Mouse (Mus musculus) left cerebral cortex, adult 6 months (tissue): ENCODE results near the gene Cma1. TPM values are rescaled to one million over a fixed set of nuclear protein-coding genes. Genes with fewer than 3 reads are reported as not detected.

Experiments used
- long read RNA-seq, 2 experiments: library from polyadenylated mRNA; unstranded; transcript quantifications; one replicate each; pipeline ENCODE4 v2.0.0; 2019 to 2020
- polyA plus RNA-seq: library from polyadenylated mRNA; unstranded; fragments of <200 nt; fragmentation: Nextera tagmentation; gene quantifications from 2 replicates; pipeline ENCODE4 v1.2.3, GENCODE M21; 2021

The Cma1 gene
- not detected in 2 replicates for polyA plus RNA-seq
- long read RNA-seq, experiment 1: 0 reads
- long read RNA-seq, experiment 2: 0 reads

GRCm38 (mm10) chr14:55944575-55944974 is at the start of gene Cma1:
Gene Cma1, minus strand, starts transcription at chr14:55944675.

GRCm38 (mm10) chr14:55950346-55951030 is 6.0 kb upstream of the Cma1 start, which contains the start of gene Cma2:
Gene Cma2, plus strand, starts transcription at chr14:55950980.

GRCm38 (mm10) chr14:55899701-55900413 is 44.6 kb downstream of the Cma1 start, which contains the start of gene Sdr39u1:
Gene Sdr39u1, minus strand, starts transcription at chr14:55900293.

Other genes with a start within 250 kb of the Cma1 start
- gene Tgm1, start 230.7 kb downstream of the Cma1 start, polyA plus RNA-seq: not detected in 2 replicates
- gene Rabggta, start 222.4 kb downstream of the Cma1 start, polyA plus RNA-seq: 37.3 and 41.7 TPM in 2 replicates
- gene Dhrs1, start 199.0 kb downstream of the Cma1 start, polyA plus RNA-seq: 121 and 123 TPM in 2 replicates
- 7.6 and 7.7 TPM in 2 replicates for gene Nop9, start 199.0 kb downstream of the Cma1 start, polyA plus RNA-seq
- gene Cideb, start 186.2 kb downstream of the Cma1 start, polyA plus RNA-seq: 4.6 and 5.6 TPM in 2 replicates
- 0.40 and 0.45 TPM in 2 replicates for gene Ltb4r2, start 183.2 kb downstream of the Cma1 start, polyA plus RNA-seq
- not detected in 2 replicates for gene Ltb4r1, start 178.7 kb downstream of the Cma1 start, polyA plus RNA-seq
- 1.2 and 2.1 TPM in 2 replicates for gene Adcy4, start 160.6 kb downstream of the Cma1 start, polyA plus RNA-seq
- gene Ripk3, start 155.8 kb downstream of the Cma1 start, polyA plus RNA-seq: 0.34 TPM in 1 of 2 replicates, not detected in the other
- 0.15 and 0.23 TPM in 2 replicates for gene Nfatc4, start 121.5 kb downstream of the Cma1 start, polyA plus RNA-seq
- gene Nynrin, start 90.7 kb downstream of the Cma1 start, polyA plus RNA-seq: 0.48 and 0.84 TPM in 2 replicates
- gene Cbln3, start 60.3 kb downstream of the Cma1 start, polyA plus RNA-seq: 0.06 and 0.11 TPM in 2 replicates
- gene Khnyn, start 59.7 kb downstream of the Cma1 start, polyA plus RNA-seq: 2.4 and 2.6 TPM in 2 replicates
- 189 and 204 TPM in 2 replicates for gene Sdr39u1, start 44.4 kb downstream of the Cma1 start, polyA plus RNA-seq
- not detected in 2 replicates for gene Cma2, start 6.3 kb upstream of the Cma1 start, polyA plus RNA-seq
- not detected in 2 replicates for gene Mcpt1, start 73.3 kb upstream of the Cma1 start, polyA plus RNA-seq
- gene Mcpt9, start 85.8 kb upstream of the Cma1 start, polyA plus RNA-seq: not detected in 2 replicates
- not detected in 2 replicates for gene Mcpt2, start 97.4 kb upstream of the Cma1 start, polyA plus RNA-seq
- not detected in 2 replicates for gene Mcpt4, start 117.6 kb upstream of the Cma1 start, polyA plus RNA-seq
- not detected in 2 replicates for gene Mcpt8, start 140.6 kb upstream of the Cma1 start, polyA plus RNA-seq
- not detected in 2 replicates for gene Ctsg, start 157.9 kb upstream of the Cma1 start, polyA plus RNA-seq
- gene Gzme, start 175.9 kb upstream of the Cma1 start, polyA plus RNA-seq: not detected in 2 replicates
- gene Gzmd, start 187.9 kb upstream of the Cma1 start, polyA plus RNA-seq: not detected in 2 replicates
- not detected in 2 replicates for gene Gzmg, start 214.9 kb upstream of the Cma1 start, polyA plus RNA-seq
- not detected in 2 replicates for gene Gzmn, start 229.9 kb upstream of the Cma1 start, polyA plus RNA-seq